Mouse (Mus musculus) midbrain, embryonic 16.5 days (tissue): ENCODE results near the gene Cfb. TPM values are rescaled to one million over a fixed set of nuclear protein-coding genes. Genes with fewer than 3 reads are reported as not detected.
"Not testable (repeated sequence)": the region's sequence is repeated elsewhere in the genome, so short reads cannot be mapped to it uniquely, and the experiment has no call there.

Source experiments
- ATAC-seq: fragments of 200-750 bp; cut with Nextera tagmentation; 2 replicates; pipeline ENCODE4 v1.8.0; 2017; ENCODE audit warnings: moderate TSS enrichment
- H3K27ac ChIP-seq: fragments of 300-500 bp; sonication (generic); 2 replicates; pipeline ENCODE4 v1.5.1; 2014; ENCODE audit warnings: mild to moderate bottlenecking, low read length, mixed read lengths
- H3K27me3 ChIP-seq: fragments of 300-500 bp; sonication (generic); 2 replicates; pipeline ENCODE4 v1.6.1; 2014; ENCODE audit warnings: low read depth, low read length, mixed read lengths; ENCODE audit not compliant: control insufficient read depth, insufficient read depth
- H3K36me3 ChIP-seq: fragments of 300-500 bp; sonication (generic); 2 replicates; pipeline ENCODE4 v1.6.1; 2014; ENCODE audit warnings: mild to moderate bottlenecking, low read length, moderate library complexity, mixed read lengths; ENCODE audit not compliant: control insufficient read depth, insufficient read depth
- H3K4me1 ChIP-seq: fragments of 300-500 bp; sonication (generic); 2 replicates; pipeline ENCODE4 v1.6.1; 2014; ENCODE audit warnings: mild to moderate bottlenecking, low read length, mixed read lengths; ENCODE audit not compliant: control insufficient read depth, insufficient read depth
- H3K4me2 ChIP-seq: fragments of 300-500 bp; sonication (generic); 2 replicates; pipeline ENCODE4 v1.6.1; 2014; ENCODE audit warnings: mild to moderate bottlenecking, low read length, mixed read lengths
- H3K4me3 ChIP-seq: fragments of 300-500 bp; sonication (generic); 2 replicates; pipeline ENCODE4 v1.5.1; 2014; ENCODE audit warnings: low read depth, mild to moderate bottlenecking, low read length, moderate library complexity, mixed read lengths
- H3K9ac ChIP-seq: fragments of 300-500 bp; sonication (generic); 2 replicates; pipeline ENCODE4 v1.6.1; 2014; ENCODE audit warnings: low read depth, low read length, mixed read lengths
- H3K9me3 ChIP-seq: fragments of 300-500 bp; sonication (generic); replicated peaks from 2 replicates; pipeline ENCODE4 v1.6.1; 2014; ENCODE audit warnings: mild to moderate bottlenecking, low read length, mixed read lengths; ENCODE audit not compliant: control insufficient read depth, poor library complexity, severe bottlenecking
- WGBS: fragments of 180-500 bp; shearing (Covaris S2); extraction: QIAGEN DNeasy Blood & Tissue Kit; methylation state at CpG from one replicate; pipeline ENCODE4 v1.1.7; 2014; 5-methylcytosine and 5-hydroxymethylcytosine counted together
- polyA plus RNA-seq: library from polyadenylated mRNA; unstranded; fragments of >200 nt; fragmentation: Nextera tagmentation; extraction: Ambion mirVana; gene quantifications from 2 replicates; pipeline ENCODE4 v1.2.1, GENCODE M21; 2015

Cfb gene
- polyA plus RNA-seq: 0.51 and 1.4 TPM in 2 replicates

- no peak within 1 kb of the TSS for H3K27ac ChIP-seq
- no peak for ATAC-seq
- H3K36me3 ChIP-seq: 0 out of 2 replicates have a peak, but pooled peaks cover 2% of the 10 kb centered on the region
- H3K9me3 ChIP-seq: no peaks in the 10 kb centered on the region
- WGBS: 74% methylated on average over 8 of the region's 8 CpGs
- no peaks in the 10 kb centered on the region for H3K4me1 ChIP-seq
- H3K4me2 ChIP-seq: no peak within 1 kb of the TSS
- H3K4me3 ChIP-seq: no peak within 1 kb of the TSS
- no peaks in the 10 kb centered on the region for H3K27me3 ChIP-seq
- H3K9ac ChIP-seq: no peak within 1 kb of the TSS
Observed at GRCm38 (mm10) chr17:34862416-34863081, at the start of gene Cfb. Cfb (minus strand) TSS chr17:34862518.

- WGBS: 46% methylated on average over 5 of the region's 5 CpGs
- peak; percentile 55; the same call in 1 of the 2 replicates for ATAC-seq
- Histone ChIP-seq H3K27me3 (no peaks in the 10 kb centered on the region), H3K9ac (no peak overlapping the region), H3K4me3 (no peak overlapping the region), H3K4me2 (no peak overlapping the region), H3K4me1 (no peaks in the 10 kb centered on the region), H3K36me3 (peaks cover 56% of the 10 kb centered on the region), H3K27ac (no peak overlapping the region), H3K9me3 (no peaks in the 10 kb centered on the region)
Observed at GRCm38 (mm10) chr17:34911945-34912351, 49.6 kb upstream of the Cfb start.

GRCm38 (mm10) chr17:34910982-34911381 is 48.7 kb upstream of the Cfb start:
- Histone ChIP-seq H3K27me3 (no peaks in the 10 kb centered on the region), H3K4me1 (no peaks in the 10 kb centered on the region), H3K9ac (no peak overlapping the region), H3K27ac (no peak overlapping the region), H3K9me3 (no peaks in the 10 kb centered on the region), H3K36me3 (peaks cover 66% of the 10 kb centered on the region), H3K4me2 (no peak overlapping the region), H3K4me3 (no peak overlapping the region)
- no peak for ATAC-seq
- 88% methylated on average over 10 of the region's 10 CpGs for WGBS

GRCm38 (mm10) chr17:34902895-34903294 is 40.6 kb upstream of the Cfb start:
- H3K27me3 ChIP-seq: no peaks in the 10 kb centered on the region
- no peak overlapping the region for H3K4me2 ChIP-seq
- no peak overlapping the region for H3K27ac ChIP-seq
- ATAC-seq: no peak
- peaks cover 37% of the 10 kb centered on the region for H3K36me3 ChIP-seq
- 91% methylated on average over 9 of the region's 9 CpGs for WGBS
- H3K4me3 ChIP-seq: no peak overlapping the region
- H3K9ac ChIP-seq: no peak overlapping the region
- H3K4me1 ChIP-seq: peaks cover 11% of the 10 kb centered on the region
- H3K9me3 ChIP-seq: no peaks in the 10 kb centered on the region

- H3K4me3 ChIP-seq, ATAC-seq, H3K27me3 ChIP-seq, H3K9me3 ChIP-seq, H3K9ac ChIP-seq, H3K4me2 ChIP-seq, H3K27ac ChIP-seq: not testable (repeated sequence)
- WGBS: 92% methylated on average over 9 of the region's 10 CpGs
- H3K4me1 ChIP-seq: peaks cover 19% of the 10 kb centered on the region
- peaks cover 29% of the 10 kb centered on the region for H3K36me3 ChIP-seq
Observed at GRCm38 (mm10) chr17:34901948-34902347, 39.6 kb upstream of the Cfb start.

- Histone ChIP-seq H3K36me3 (peaks cover 21% of the 10 kb centered on the region), H3K4me1 (peaks cover 30% of the 10 kb centered on the region)
- not testable (repeated sequence) for H3K27ac ChIP-seq, H3K27me3 ChIP-seq, H3K4me2 ChIP-seq, H3K4me3 ChIP-seq, ATAC-seq, H3K9me3 ChIP-seq, H3K9ac ChIP-seq
Observed at GRCm38 (mm10) chr17:34900826-34901225, 38.5 kb upstream of the Cfb start.

- no peak for ATAC-seq
- H3K4me1 ChIP-seq: peaks cover 37% of the 10 kb centered on the region
- H3K27me3 ChIP-seq: no peaks in the 10 kb centered on the region
- peak overlapping the region; percentile 93 for H3K4me2 ChIP-seq
- H3K27ac ChIP-seq: no peak overlapping the region
- 2% methylated on average over 5 of the region's 5 CpGs for WGBS
- peak overlapping the region; percentile 95 for H3K9ac ChIP-seq
- peak overlapping the region; percentile 93 for H3K4me3 ChIP-seq
- no peaks in the 10 kb centered on the region for H3K9me3 ChIP-seq
- peaks cover 13% of the 10 kb centered on the region for H3K36me3 ChIP-seq
Observed at GRCm38 (mm10) chr17:34899890-34900243, 37.5 kb upstream of the Cfb start.

GRCm38 (mm10) chr17:34899053-34899889 is 37.0 kb upstream of the Cfb start:
- Histone ChIP-seq H3K27me3 (no peaks in the 10 kb centered on the region), H3K9ac (peak overlapping the region; percentile 95), H3K9me3 (no peaks in the 10 kb centered on the region), H3K4me3 (peak overlapping the region; percentile 93), H3K4me2 (peak overlapping the region; percentile 93), H3K4me1 (peaks cover 37% of the 10 kb centered on the region), H3K36me3 (peaks cover 11% of the 10 kb centered on the region), H3K27ac (peak overlapping the region; percentile 97)
- ATAC-seq: 0 out of 2 replicates have a peak, but pooled peaks have one; percentile 2
- under 1% methylated on average over 34 of the region's 45 CpGs for WGBS

- peaks cover 38% of the 10 kb centered on the region for H3K4me1 ChIP-seq
- WGBS: 2% methylated on average over 12 of the region's 47 CpGs
Observed at GRCm38 (mm10) chr17:34898706-34899052, 36.4 kb upstream of the Cfb start.

More at GRCm38 (mm10) chr17:34898706-34899052, 36.4 kb upstream of the Cfb start:
- H3K27me3 ChIP-seq: no peaks in the 10 kb centered on the region
- no peaks in the 10 kb centered on the region for H3K9me3 ChIP-seq
- H3K9ac ChIP-seq: peak overlapping the region; percentile 95
- peak overlapping the region; percentile 93 for H3K4me3 ChIP-seq
- peak overlapping the region; percentile 97 for H3K27ac ChIP-seq
- no peak for ATAC-seq
- peaks cover 9% of the 10 kb centered on the region for H3K36me3 ChIP-seq
- peak overlapping the region; percentile 93 for H3K4me2 ChIP-seq
